Mouse (Mus musculus): ENCODE data around the gene Gdpd3.

DNA sequence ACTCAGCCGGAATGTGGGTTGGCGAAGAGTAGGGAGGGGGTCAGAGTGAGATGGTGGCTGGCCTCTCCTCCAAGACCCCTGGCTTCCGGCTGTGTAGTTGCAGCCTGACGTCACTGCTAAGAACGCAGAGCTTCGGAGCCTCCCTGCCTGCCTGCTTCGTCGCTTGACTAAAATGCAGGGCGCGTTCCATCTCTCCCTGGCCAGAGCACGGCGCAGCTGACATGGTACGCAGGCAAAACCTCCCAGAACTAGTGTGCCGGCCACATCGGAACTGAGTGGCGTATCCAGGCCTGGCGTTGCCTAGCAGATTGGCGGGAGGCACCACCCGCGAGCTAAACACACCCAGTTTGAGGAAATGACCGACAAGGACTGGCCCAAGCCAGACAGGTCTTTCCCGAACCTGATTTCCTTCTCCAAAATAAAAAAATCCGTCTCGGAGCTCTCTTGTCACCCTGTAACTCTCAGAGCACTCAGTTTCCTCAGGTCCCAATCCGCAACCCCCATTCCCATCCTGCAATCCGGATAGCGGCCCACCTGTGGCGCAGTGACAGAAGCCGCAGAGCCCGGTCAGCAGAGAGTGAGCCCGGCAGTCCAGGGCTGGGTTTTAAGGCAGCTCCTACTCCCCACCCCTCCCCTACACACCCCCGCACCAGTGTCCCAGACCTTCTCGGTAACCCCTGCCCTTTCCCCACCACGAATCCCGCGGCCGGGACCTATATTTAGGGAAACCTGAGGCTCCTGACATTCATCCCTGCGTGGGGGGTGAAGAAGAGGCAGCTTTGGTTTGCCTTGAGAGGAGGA, 33.5 kb downstream of the Gdpd3 start:
- TF ChIP-seq CTCF (IDR thresholded peaks at IDR 0.05; ENCODE audit: insufficient read depth, low read length) (peak; percentile 47), POLR2A (IDR thresholded peaks at IDR 0.05; ENCODE audit: borderline replicate concordance, extremely low read depth, low read depth, low read length) (peak; percentile 98)

All from lung, adult 2 months (tissue).